15 mouse cellular contexts compared by ENCODE assay signal in the genomic region with DNA sequence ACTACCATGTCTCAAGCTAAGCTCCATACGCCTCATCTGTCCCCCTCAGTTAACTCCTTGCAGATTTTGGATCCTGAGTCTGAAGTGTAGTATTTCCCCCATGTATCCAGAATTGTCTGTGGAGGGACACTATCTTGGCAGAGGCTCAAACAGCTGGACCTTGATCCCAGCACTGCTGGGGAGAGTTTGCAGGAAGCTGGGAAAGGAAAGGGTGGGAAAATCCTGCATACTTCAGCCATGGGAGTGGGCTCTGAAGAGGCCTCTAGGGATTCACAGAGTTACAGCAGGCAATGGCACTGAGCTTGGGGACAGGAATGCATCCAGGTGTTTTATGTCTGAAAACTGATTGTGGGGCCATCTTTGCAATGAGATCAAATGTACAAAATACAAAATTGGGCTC.
A peak's percentile ranks its signal among the peaks of the same experiment; 100 is the strongest.
DNase-seq lines count a peak whose midpoint lies in the region; ATAC-seq and TF ChIP-seq lines count a peak whose summit lies in the region.
"Had no signal": no experiment of that assay in that cellular context is flagged by ENCODE, and none has a peak within 500 bp of the region (broad histone marks: within the 10 kb centered on the region; RNA-seq: fewer than 3 reads in every experiment).

No protein-coding gene starts in this region.

- no peak for ATAC-seq in hindbrain, postnatal 0 days
- ATAC-seq in lung, postnatal 0 days = no peak
- peak; percentile 63; the same call in 1 of the 2 replicates for ATAC-seq in stomach, embryonic 15.5 days (ENCODE audit: insufficient read depth, low FRiP score, low read depth)
- ATAC-seq: forebrain, embryonic 16.5 days had no signal

- peaks cover 2% of the 10 kb centered on the region; the same call in 1 of the 2 replicates for H3K36me3 ChIP-seq in hindbrain, embryonic 10.5 days
- H3K36me3 ChIP-seq in hindbrain, postnatal 0 days (ENCODE audit: insufficient read depth, low read length) = no peaks in the 10 kb centered on the region
- H3K36me3 ChIP-seq in lung, postnatal 0 days (ENCODE audit: insufficient read depth, low read length) = no peaks in the 10 kb centered on the region
- no peaks in the 10 kb centered on the region for H3K36me3 ChIP-seq in stomach, embryonic 15.5 days
- H3K36me3 ChIP-seq: G1E had no signal

- no peak for TF ChIP-seq POLR2A in lung, adult 2 months (IDR thresholded peaks at IDR 0.05; ENCODE audit: borderline replicate concordance, extremely low read depth, low read depth, low read length)

- H3K4me2 ChIP-seq in hindbrain, postnatal 0 days (ENCODE audit: low read depth, low read length) = no peak overlapping the region
- no peak overlapping the region for H3K4me2 ChIP-seq in lung, postnatal 0 days (replicated peaks; ENCODE audit: low read depth, low read length)
- no peak overlapping the region for H3K4me2 ChIP-seq in stomach, embryonic 15.5 days

- TF ChIP-seq CTCF in hindbrain, postnatal 0 days (IDR thresholded peaks at IDR 0.05; ENCODE audit: low read depth) = no peak
- no peak for TF ChIP-seq CTCF in lung, postnatal 0 days (IDR thresholded peaks at IDR 0.05)
- no peak for TF ChIP-seq CTCF in lung, adult 2 months (IDR thresholded peaks at IDR 0.05; ENCODE audit: insufficient read depth, low read length)

- peak overlapping the region; percentile 35; the same call in 1 of the 2 replicates for H3K27ac ChIP-seq in hindbrain, embryonic 10.5 days
- no peak overlapping the region for H3K27ac ChIP-seq in hindbrain, postnatal 0 days
- H3K27ac ChIP-seq in lung, postnatal 0 days (ENCODE audit: low read length) = no peak overlapping the region
- peak overlapping the region; percentile 59; the same call in 1 of the 2 replicates for H3K27ac ChIP-seq in stomach, embryonic 15.5 days

- TF ChIP-seq EP300 in lung, postnatal 0 days (IDR thresholded peaks at IDR 0.05) = no peak

- WGBS in hindbrain, embryonic 10.5 days = 67% methylated on average over 1 of the region's 1 CpGs
- 76% methylated on average over 1 of the region's 1 CpGs for WGBS in hindbrain, postnatal 0 days
- 42% methylated on average over 1 of the region's 1 CpGs for WGBS in lung, postnatal 0 days
- 84% methylated on average over 1 of the region's 1 CpGs for WGBS in lung, adult 2 months
- WGBS in stomach, embryonic 15.5 days = 51% methylated on average over 1 of the region's 1 CpGs

- H3K27me3 ChIP-seq in hindbrain, embryonic 10.5 days (ENCODE audit: insufficient read depth, poor library complexity, severe bottlenecking) = peaks cover 6% of the 10 kb centered on the region
- no peaks in the 10 kb centered on the region for H3K27me3 ChIP-seq in hindbrain, postnatal 0 days (ENCODE audit: insufficient read depth, low read length)
- no peaks in the 10 kb centered on the region for H3K27me3 ChIP-seq in lung, postnatal 0 days (replicated peaks; ENCODE audit: insufficient read depth, low read length)
- no peaks in the 10 kb centered on the region for H3K27me3 ChIP-seq in stomach, embryonic 15.5 days (replicated peaks)

- intact Hi-C loops in left cerebral cortex, postnatal 25 days (cut with DNase I) = no loop called here

- H3K9me3 ChIP-seq in hindbrain, embryonic 10.5 days = peaks cover 12% of the 10 kb centered on the region
- H3K9me3 ChIP-seq in hindbrain, postnatal 0 days (ENCODE audit: low read length) = peaks cover 4% of the 10 kb centered on the region; the same call in 1 of the 2 replicates
- H3K9me3 ChIP-seq in lung, postnatal 0 days (ENCODE audit: low read length) = no peaks in the 10 kb centered on the region; the same call in 1 of the 2 replicates
- H3K9me3 ChIP-seq in stomach, embryonic 15.5 days = no peaks in the 10 kb centered on the region

- DNase-seq in hindbrain, embryonic 10.5 days (ENCODE audit: low spot score) = no peak
- DNase-seq in hindbrain, postnatal 0 days (ENCODE audit: low spot score) = no peak
- DNase-seq in lung, postnatal 0 days (ENCODE audit: low spot score) = peak; percentile 21
- DNase-seq in lung, adult 2 months = no peak
- peak; percentile 24 for DNase-seq in kidney, postnatal 10 days
- no peak for DNase-seq in left cerebral cortex, postnatal 25 days (ENCODE audit: low spot score in 2 of 2)
- DNase-seq in thymus, adult 18-20 months = no peak
- DNase-seq: adrenal gland, postnatal 25 days; B cell, adult 2 months; cerebellum, postnatal 36 days; gastrocnemius, postnatal 10 days; heart, postnatal 36 days had no signal

- H3K4me1 ChIP-seq in hindbrain, embryonic 10.5 days (replicated peaks) = peaks cover 22% of the 10 kb centered on the region
- no peaks in the 10 kb centered on the region for H3K4me1 ChIP-seq in hindbrain, postnatal 0 days (ENCODE audit: insufficient read depth, low read length)
- H3K4me1 ChIP-seq in lung, postnatal 0 days (ENCODE audit: insufficient read depth, low read depth, low read length) = no peaks in the 10 kb centered on the region
- H3K4me1 ChIP-seq in lung, adult 2 months (ENCODE audit: control insufficient read depth, insufficient read depth, low read length) = no peaks in the 10 kb centered on the region; the same call in 1 of the 2 replicates
- peaks cover 7% of the 10 kb centered on the region; the same call in 1 of the 2 replicates for H3K4me1 ChIP-seq in stomach, embryonic 15.5 days

- no peak overlapping the region for H3K4me3 ChIP-seq in hindbrain, embryonic 10.5 days
- no peak overlapping the region for H3K4me3 ChIP-seq in hindbrain, postnatal 0 days (ENCODE audit: low read length)
- H3K4me3 ChIP-seq in lung, postnatal 0 days (ENCODE audit: low read depth, low read length) = no peak overlapping the region
- no peak overlapping the region for H3K4me3 ChIP-seq in lung, adult 2 months (replicated peaks; ENCODE audit: extremely low read depth, low read depth, low read length)
- no peak overlapping the region for H3K4me3 ChIP-seq in stomach, embryonic 15.5 days (replicated peaks)

- no peak overlapping the region for H3K9ac ChIP-seq in hindbrain, postnatal 0 days (replicated peaks; ENCODE audit: low read length)
- H3K9ac ChIP-seq in lung, postnatal 0 days (replicated peaks; ENCODE audit: low read depth) = no peak overlapping the region
- H3K9ac ChIP-seq in stomach, embryonic 15.5 days = no peak overlapping the region

Comparison
In these comparisons a context has a peak if more than half of its experiments do, and no peak if none do; other contexts are left out.
1. DNase-seq: peak in lung, postnatal 0 days (single experiment) and kidney, postnatal 10 days (single experiment); none in hindbrain, embryonic 10.5 days (single experiment), hindbrain, postnatal 0 days (single experiment), lung, adult 2 months (single experiment), left cerebral cortex, postnatal 25 days (0 of 2) and thymus, adult 18-20 months (0 of 2).
2. H3K27ac ChIP-seq: peak in hindbrain, embryonic 10.5 days (single experiment) and stomach, embryonic 15.5 days (single experiment); none in hindbrain, postnatal 0 days (single experiment) and lung, postnatal 0 days (single experiment).